Mouse (Mus musculus) kidney, postnatal 36 days (tissue): ENCODE measurements at regions not wholly inside any gene's neighbourhood (a gene's known extent, or its start where the extent isn't known, plus 50 kb on each side); places are given as distances from the start of the nearest gene placed in this dataset.
A peak's percentile ranks its signal among the peaks of the same experiment; 100 is the strongest.

ENCODE experiments used
- DNase-seq, 2 experiments: peaks; one replicate each; pipeline ENCODE4 v3.0.0; 2021 to 2022; ENCODE audit warnings: mixed read lengths in 2 of 2

- no peak for DNase-seq
These were observed 1555.4 kb upstream of the Map3k7 start for GRCm38 (mm10) chr4:30408525-30408924.

GRCm38 (mm10) chr4:30447644-30448043, 1516.3 kb upstream of the Map3k7 start:
- DNase-seq, result no peak

- no peak for DNase-seq
These were observed 1513.5 kb upstream of the Map3k7 start for GRCm38 (mm10) chr4:30450395-30450794.

- DNase-seq, result no peak
These were observed 1496.5 kb upstream of the Map3k7 start for GRCm38 (mm10) chr4:30467336-30467933.

GRCm38 (mm10) chr4:30476621-30477020, 1487.3 kb upstream of the Map3k7 start:
- no peak for DNase-seq

GRCm38 (mm10) chr4:30500067-30500670, 1463.7 kb upstream of the Map3k7 start:
- peak; percentile 36 to 68 for DNase-seq
